Mouse (Mus musculus) myocyte (in vitro differentiated cells): Measurements from ENCODE around the gene Sgsm1.

Source experiments
- CEBPB ChIP-seq: IDR thresholded peaks from 2 replicates; pipeline ENCODE4 v1.6.1; 2011; ENCODE audit warnings: mild to moderate bottlenecking, moderate library complexity; ENCODE audit not compliant: poor library complexity, insufficient read depth, severe bottlenecking
- E2F4 ChIP-seq: IDR thresholded peaks from one replicate; pipeline ENCODE4 v1.6.1; 2011; ENCODE audit warnings: mild to moderate bottlenecking, control low read depth, moderate library complexity; ENCODE audit not compliant: insufficient read depth
- MYOD1 ChIP-seq, 3 experiments: IDR thresholded peaks; one replicate each; pipeline ENCODE4 v1.6.1; 2011; ENCODE audit warnings: control low read depth in 2 of 3, low read depth in 2 of 3, mild to moderate bottlenecking in 2 of 3, moderate library complexity in 1 of 3; ENCODE audit not compliant: insufficient read length in 2 of 3, control insufficient read depth in 1 of 3
- MYOG ChIP-seq, 3 experiments: IDR thresholded peaks; one replicate each; pipeline ENCODE4 v1.6.1; 2011; ENCODE audit warnings: control low read depth in 2 of 3, low read depth in 2 of 3, mild to moderate bottlenecking in 2 of 3; ENCODE audit not compliant: insufficient read length in 2 of 3, control insufficient read depth in 1 of 3, insufficient read depth in 1 of 3
- POLR2A ChIP-seq: IDR thresholded peaks from one replicate; pipeline ENCODE4 v1.6.1; 2011; ENCODE audit warnings: low read depth, mild to moderate bottlenecking, control low read depth, moderate library complexity; ENCODE audit not compliant: insufficient read length
- REST ChIP-seq: IDR thresholded peaks from one replicate; pipeline ENCODE4 v1.6.1; 2011; ENCODE audit warnings: mild to moderate bottlenecking, control low read depth, moderate library complexity; ENCODE audit not compliant: insufficient read depth, insufficient read length
- SRF ChIP-seq: IDR thresholded peaks from one replicate; pipeline ENCODE4 v1.6.1; 2011; ENCODE audit warnings: low read depth; ENCODE audit not compliant: control insufficient read depth, insufficient read length
- TCF3 ChIP-seq: IDR thresholded peaks from one replicate; pipeline ENCODE4 v1.6.1; 2011; ENCODE audit warnings: low read depth, control low read depth; ENCODE audit not compliant: insufficient read length
- USF1 ChIP-seq: IDR thresholded peaks from one replicate; pipeline ENCODE4 v1.6.1; 2011; ENCODE audit warnings: low read depth, mild to moderate bottlenecking, control low read depth, moderate library complexity

- peak; percentile 19 for TF ChIP-seq POLR2A
- no peak for TF ChIP-seq TCF3
- TF ChIP-seq SRF, result no peak
- no peak for TF ChIP-seq E2F4
- no peak for TF ChIP-seq MYOG (IDR thresholded peaks at IDR 0.05; ENCODE audit: control insufficient read depth in 1 of 3, insufficient read depth in 1 of 3, insufficient read length in 2 of 3, low read depth in 2 of 3)
- TF ChIP-seq CEBPB, result no peak
- TF ChIP-seq USF1, result no peak
- no peak for TF ChIP-seq MYOD1 (IDR thresholded peaks at IDR 0.05; ENCODE audit: control insufficient read depth in 1 of 3, insufficient read length in 2 of 3, low read depth in 2 of 3)
- TF ChIP-seq REST, result no peak
These were observed 96.1 kb downstream of the Sgsm1 start for GRCm38 (mm10) chr5:113214455-113214854.
